Mouse (Mus musculus): ENCODE data around the gene Ppp2r2c. TPM values are rescaled to one million over a fixed set of nuclear protein-coding genes. Genes with fewer than 3 reads are reported as not detected.

Gene Ppp2r2c
- total RNA-seq, 2 experiments from 2014 or later: 383 to 399 TPM

DNA sequence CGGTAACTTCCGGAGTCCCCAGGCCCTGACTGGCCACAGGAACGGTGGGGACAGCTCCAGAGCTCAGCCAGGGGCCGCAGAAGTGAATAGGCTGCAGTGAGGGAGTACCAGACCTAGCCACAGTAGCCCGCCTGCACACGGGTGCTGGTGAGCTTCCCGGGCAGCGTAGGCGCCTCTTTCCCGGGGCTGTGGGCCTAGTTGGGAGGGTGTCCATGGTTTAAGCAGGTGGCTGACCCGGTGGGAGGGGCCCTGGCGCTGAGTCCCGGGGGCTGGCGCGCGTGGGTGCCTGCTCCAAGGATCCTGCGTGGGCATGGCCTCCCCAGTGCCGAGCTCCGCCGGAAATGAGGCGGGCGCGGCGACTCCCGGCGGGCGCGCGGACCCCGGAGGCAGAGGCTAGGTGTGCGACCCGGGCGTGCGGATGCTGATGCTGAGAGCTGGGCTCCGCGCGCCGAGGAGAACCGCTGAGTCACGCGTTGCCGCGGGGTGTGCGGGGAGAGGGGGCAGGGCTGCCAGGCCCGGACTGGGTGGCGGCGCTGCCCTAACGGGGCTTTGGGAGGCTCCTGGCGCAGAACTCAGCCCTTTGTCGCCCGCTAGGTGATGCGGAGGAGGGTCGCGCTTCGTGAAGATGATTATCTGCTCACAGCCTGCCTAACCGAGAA is 1.4 kb downstream of the Ppp2r2c start:
- peak; percentile 68 to 82 for DNase-seq (ENCODE audit: low spot score in 2 of 2)

DNA sequence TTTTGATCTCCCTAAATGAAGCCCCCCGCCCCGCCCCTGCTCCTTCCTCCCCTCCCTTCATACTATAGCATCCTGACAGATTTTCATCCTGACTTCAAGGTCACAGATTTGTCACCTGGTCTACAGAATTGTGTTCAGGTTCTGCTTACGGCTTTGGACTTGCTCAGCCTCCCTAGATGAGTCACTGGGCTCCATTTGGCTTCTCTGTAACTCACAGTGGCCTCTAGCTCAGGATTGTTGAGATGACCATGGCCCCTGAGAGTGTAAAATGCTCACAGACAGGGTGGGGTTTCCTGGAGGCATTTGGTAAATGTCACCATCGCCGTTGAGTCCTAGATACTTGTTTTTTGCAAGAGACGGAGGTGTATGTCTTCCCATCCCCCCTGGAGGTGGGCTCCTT is 2.6 kb downstream of the Ppp2r2c start:
- DNase-seq (ENCODE audit: low spot score in 2 of 2): no peak

GRCm38 (mm10) chr5:36875956-36876355 is 7.6 kb downstream of the Ppp2r2c start:
- DNase-seq (ENCODE audit: low spot score in 2 of 2): no peak

DNA sequence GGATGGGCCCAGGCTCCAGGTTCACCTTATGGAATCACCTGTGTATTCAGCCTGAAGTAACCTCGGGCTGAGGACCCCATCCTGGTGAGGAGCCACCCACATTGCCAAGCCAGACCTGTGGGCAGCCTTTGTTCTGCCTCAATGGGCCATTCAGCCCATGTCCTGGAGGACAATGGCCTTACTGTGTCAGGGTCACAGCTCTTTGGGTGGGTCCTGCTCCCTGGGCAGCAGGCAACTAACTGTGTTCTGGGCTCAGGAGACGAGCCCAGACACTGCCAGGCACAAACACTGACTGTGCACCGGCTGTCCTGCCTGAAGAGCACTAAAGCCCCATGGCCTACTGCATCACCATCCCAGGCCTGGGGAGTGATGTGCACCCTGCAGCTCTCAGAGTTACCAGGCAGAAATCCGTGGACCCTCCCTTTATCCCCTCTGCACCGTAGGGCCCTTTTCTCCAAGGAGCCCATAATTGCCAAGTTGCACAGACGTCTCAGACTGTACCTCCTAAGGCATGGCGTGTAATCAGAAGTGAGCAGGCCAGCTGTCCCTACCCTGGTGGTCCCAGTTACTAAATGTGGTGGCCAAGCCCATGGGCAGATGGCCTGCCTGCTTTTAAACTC is 8.6 kb downstream of the Ppp2r2c start:
- no peak for DNase-seq (ENCODE audit: low spot score in 2 of 2)

GRCm38 (mm10) chr5:36877641-36878040 is 9.3 kb downstream of the Ppp2r2c start:
- no peak for DNase-seq (ENCODE audit: low spot score in 2 of 2)

DNA sequence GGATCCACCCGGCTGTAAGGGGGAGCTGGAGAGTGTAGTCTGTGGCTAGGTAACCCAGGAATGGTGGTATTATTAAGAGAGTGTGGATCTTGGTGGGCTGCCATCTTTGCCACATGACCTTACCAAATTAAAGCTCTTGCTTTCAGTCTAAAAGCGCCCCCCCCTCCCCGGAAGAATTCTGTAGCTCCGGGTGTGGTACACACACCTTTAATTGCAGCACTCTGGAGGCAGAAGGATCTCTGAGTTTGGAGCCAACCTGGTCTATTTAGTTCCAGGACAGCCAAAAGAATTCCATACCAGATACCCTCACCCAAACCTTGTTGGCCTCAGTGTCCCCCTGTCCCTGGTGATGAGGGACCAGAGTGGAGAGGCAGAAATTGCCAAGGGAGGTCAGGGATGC is 10.5 kb downstream of the Ppp2r2c start:
- DNase-seq (ENCODE audit: low spot score in 2 of 2): no peak

GRCm38 (mm10) chr5:36880622-36881021 is 12.3 kb downstream of the Ppp2r2c start:
- DNase-seq (ENCODE audit: low spot score in 2 of 2): no peak

GRCm38 (mm10) chr5:36883516-36883915 is 15.2 kb downstream of the Ppp2r2c start:
- DNase-seq (ENCODE audit: low spot score in 2 of 2): no peak

GRCm38 (mm10) chr5:36885067-36885466 is 16.8 kb downstream of the Ppp2r2c start:
- no peak for DNase-seq (ENCODE audit: low spot score in 2 of 2)

DNA sequence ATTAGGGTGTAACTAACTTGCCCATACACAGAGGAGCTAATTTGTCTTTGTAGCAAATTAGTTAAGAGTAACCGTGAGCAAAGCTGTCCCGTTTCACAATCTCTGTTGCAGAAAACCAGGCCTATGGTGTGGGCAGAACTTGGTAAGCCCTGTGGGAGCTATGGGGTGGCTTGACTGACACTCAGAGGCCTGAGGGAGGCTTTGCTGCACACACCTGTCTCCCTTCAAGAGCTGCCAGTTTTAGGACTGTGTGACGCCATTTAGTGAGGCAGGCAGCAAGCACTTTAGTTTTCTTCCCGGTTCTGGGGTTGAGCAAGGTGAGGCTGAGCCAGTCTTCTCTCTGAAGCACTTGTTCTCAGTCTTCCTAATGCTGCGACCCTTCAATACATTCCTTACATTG is 17.3 kb downstream of the Ppp2r2c start:
- no peak for DNase-seq (ENCODE audit: low spot score in 2 of 2)

DNA sequence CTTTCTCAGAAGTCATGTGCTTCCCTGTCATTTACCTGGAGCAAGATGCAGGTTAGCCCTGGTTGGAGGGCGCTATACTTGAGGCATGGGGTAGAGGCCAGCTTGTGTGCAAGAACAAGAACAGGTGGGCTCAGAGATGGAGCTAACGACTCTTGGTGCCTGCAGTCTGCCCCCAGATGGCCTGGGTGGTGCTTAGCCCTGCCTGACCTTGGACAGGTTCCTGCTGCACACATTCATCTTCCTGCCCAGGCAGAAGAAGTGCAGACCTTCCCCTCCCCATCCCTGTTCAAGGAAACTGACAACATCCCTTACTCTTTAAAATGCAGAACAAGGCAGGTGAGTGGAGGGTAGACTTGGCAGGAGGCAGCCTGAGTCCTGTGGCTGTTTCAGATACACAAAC is 18.0 kb downstream of the Ppp2r2c start:
- DNase-seq (ENCODE audit: low spot score in 2 of 2): no peak

- no peak for DNase-seq (ENCODE audit: low spot score in 2 of 2)
These were observed 18.6 kb downstream of the Ppp2r2c start for GRCm38 (mm10) chr5:36886852-36887283.

DNA sequence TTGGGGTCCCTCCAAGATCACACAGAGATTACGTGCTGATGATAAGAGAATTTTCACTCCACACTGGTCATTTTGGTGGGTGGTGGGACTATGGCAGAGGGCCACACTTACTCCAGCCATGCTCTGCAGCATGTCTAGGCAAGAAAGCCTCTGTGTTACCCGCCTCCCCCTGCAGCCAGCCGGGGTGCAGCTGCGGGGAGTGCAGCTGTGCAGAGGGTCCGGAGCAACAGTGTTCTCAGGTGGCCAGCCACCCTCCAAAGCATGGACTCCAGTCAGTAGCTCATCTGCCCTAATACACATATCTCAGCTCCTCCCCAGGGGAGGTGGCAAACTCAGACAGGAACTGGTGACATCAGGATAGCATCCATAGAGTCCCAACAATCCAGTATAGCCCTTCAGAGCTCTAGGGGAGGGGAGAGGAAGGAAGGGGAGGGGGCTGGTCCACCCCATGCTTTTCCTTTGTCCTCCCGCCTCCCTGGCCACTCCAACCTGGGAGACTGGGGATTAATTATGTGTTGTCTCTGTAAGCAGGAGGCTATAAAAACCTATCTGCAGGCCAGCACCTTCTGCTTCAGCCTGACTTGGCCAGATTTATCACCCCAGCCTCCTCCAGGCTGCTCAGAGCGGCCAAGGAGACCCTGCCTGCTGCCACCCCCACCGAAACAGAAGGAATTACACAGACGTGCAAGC is 19.1 kb downstream of the Ppp2r2c start:
- DNase-seq (ENCODE audit: low spot score in 2 of 2): no peak

GRCm38 (mm10) chr5:36888501-36888900 is 20.2 kb downstream of the Ppp2r2c start:
- DNase-seq (ENCODE audit: low spot score in 2 of 2): no peak

DNA sequence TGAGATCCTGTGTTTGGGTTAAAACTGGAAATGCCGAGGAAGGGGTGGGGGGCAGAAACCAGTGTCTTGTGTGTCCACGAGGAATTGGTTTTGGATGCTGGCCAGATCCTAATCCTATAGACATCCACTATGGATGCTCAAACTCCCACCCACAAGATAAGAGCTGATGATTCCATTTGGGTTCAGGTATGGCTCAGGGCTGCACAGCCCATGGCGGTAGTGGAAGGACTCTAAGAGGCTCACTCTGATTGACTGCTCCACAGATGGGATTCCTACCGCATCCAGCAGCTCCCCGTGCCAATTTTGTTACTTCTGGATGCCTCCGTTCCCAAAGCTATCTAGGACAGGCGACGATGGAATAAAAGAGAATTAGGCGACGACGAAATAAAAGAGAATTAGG is 20.6 kb downstream of the Ppp2r2c start:
- no peak for DNase-seq (ENCODE audit: low spot score in 2 of 2)

- DNase-seq (ENCODE audit: low spot score in 2 of 2): no peak
These were observed 21.1 kb downstream of the Ppp2r2c start for GRCm38 (mm10) chr5:36889380-36889886.

DNA sequence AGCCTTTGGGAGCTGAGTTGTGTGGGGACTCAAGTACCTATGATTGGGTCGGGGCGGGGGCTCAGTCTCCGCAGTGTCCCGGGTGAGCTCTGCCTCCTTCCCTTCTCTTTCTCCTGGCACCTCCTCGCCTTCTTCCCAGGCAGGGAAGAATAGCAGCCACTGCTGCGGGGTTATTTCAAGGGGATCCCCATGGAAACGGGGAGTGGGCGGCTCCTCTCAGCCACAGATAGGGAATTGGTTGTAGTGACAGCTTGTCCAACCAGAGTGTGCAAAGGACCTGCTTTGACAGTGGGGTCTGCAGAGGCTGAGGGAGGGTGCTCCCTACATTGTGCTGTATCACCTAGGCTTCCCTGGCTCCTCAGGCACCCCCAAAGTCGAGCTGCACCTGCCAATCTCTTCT is 22.5 kb downstream of the Ppp2r2c start:
- DNase-seq (ENCODE audit: low spot score in 2 of 2): peak; percentile 76 to 86

GRCm38 (mm10) chr5:36891793-36892470 is 23.6 kb downstream of the Ppp2r2c start:
- peak in 1 of 2 experiments; percentile 60 for DNase-seq (ENCODE audit: low spot score in 2 of 2)

GRCm38 (mm10) chr5:36893263-36893662 is 24.9 kb downstream of the Ppp2r2c start:
- peak; percentile 82 to 90 for DNase-seq (ENCODE audit: low spot score in 2 of 2)

DNA sequence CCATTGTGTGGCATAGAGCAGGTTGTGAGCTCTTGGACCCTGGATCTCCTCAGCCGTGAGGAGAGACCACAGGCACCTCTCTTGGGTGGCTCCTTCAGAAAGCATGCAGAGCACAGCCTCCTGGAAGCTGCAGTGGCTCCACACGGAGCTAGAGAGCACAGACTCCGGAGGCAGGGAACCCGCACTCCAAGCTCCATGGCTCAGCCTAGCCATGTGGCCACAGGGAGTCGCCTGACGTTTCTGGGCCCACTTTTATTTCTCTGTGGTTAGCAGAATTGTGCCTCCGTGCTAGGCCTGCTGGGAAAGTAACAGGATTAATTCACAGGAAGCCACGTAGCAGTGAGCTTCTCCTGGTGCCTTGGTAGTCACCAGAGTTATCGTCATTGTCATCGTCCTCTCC is 25.8 kb downstream of the Ppp2r2c start:
- no peak for DNase-seq (ENCODE audit: low spot score in 2 of 2)

DNA sequence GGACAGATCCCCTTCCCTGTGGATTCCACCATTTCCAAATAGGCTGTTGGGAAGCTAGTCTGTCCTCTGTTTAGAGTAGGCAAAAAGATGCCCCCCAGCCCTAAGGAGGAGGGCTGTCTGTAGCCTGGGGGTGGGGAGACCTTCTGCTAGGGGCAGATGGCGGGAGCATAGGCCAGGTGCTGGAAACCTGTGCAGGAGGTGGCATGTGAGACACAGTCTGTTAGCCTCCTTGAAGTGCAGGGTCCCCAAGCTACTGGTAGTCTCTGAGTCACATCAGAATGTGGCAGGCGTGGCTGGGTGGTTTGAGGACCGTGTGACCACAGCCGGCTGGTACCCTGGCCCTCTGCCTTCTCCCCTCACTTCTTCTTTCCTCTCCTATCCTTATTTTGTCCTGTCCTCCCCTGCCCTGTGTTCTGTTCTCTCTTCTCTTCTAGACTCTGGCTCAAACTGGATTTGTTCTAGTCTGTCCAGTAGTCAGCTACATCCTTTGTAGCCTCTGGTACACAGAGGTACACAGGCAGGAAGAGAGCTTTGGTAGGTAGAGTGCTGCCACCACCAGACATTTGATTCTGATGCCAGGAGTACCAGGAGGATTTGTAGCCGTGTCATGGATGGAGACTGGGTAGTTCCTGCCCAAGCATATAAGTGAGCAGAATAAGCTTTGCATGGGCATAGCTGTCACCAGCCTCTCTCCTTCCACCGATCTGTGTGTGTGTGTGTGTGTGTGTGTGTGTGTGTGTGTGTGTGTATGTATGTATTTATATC is 26.5 kb downstream of the Ppp2r2c start:
- DNase-seq (ENCODE audit: low spot score in 2 of 2): no peak

Data from layer of hippocampus, adult 18-20 months (tissue).